13 mouse cellular contexts compared by ENCODE assay signal in the genomic region with DNA sequence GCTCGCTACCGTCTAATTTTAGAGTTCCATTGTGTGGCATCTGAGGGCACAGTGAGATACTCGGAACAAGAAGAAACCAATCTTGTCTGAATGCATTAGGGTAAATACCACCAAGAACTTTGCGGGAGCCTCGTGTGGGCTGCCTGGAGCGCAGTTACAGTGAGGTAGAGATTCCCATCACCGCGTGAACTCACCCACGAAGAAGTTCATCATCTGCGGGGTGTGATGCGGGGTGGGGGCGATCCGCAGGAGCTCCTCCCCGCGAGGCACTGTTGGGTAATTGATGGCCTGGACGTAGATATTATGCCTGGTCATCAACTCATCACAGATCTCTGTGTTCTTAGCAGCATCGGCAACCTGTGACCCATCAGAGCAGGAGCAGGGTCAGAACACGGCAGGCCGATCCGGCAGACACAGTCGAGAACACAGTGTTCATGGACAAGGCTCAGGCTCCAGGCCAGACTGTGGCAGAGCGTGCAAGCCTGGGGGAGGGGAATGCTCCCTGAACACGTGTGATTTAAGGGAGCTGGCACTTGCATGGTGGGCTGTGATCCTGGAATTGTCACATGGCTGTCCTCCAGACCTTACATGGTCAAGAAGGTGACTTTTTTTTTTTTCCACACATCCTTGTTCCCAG. TPM values are rescaled to one million over a fixed set of nuclear protein-coding genes. Genes with fewer than 3 reads are reported as not detected.
DNase-seq lines count a peak whose midpoint lies in the region; ATAC-seq lines count a peak whose summit lies in the region.
"Had no signal": no experiment of that assay in that cellular context is flagged by ENCODE, and none has a peak within 500 bp of the region (broad histone marks: within the 10 kb centered on the region; RNA-seq: fewer than 3 reads in every experiment).

No protein-coding gene starts in this region.

- no peaks in the 10 kb centered on the region for H3K27me3 ChIP-seq in heart, embryonic 11.5 days (ENCODE audit: control insufficient read depth, insufficient read depth, low read length)
- H3K27me3 ChIP-seq in limb, embryonic 10.5 days (ENCODE audit: low read depth, poor library complexity, severe bottlenecking), result no peaks in the 10 kb centered on the region
- H3K27me3 ChIP-seq: hindbrain, embryonic 15.5 days had no signal

- H3K9ac ChIP-seq in heart, embryonic 11.5 days (ENCODE audit: low read depth, low read length), result no peak overlapping the region
- H3K9ac ChIP-seq: hindbrain, embryonic 15.5 days had no signal

- no peak for ATAC-seq in heart, embryonic 11.5 days (replicated peaks; ENCODE audit: insufficient number of reproducible peaks, low FRiP score, low TSS enrichment)

- intact Hi-C loops in heart, postnatal 25 days (cut with DNase I), result no loop called here

- peak; percentile 98 for DNase-seq in heart, adult 11 months
- DNase-seq in lung, postnatal 36 days, result peak; percentile 71
- no peak for DNase-seq in lung, postnatal 14 days
- DNase-seq in heart, postnatal 25 days (ENCODE audit: low spot score), result peak; percentile 33
- peak; percentile 82 for DNase-seq in testis, postnatal 14 days (ENCODE audit: low spot score)
- no peak for DNase-seq in limb, embryonic 10.5 days (ENCODE audit: low spot score)
- DNase-seq: cerebellum, postnatal 10 days; gastrocnemius, postnatal 14 days had no signal

- H3K4me3 ChIP-seq in heart, embryonic 11.5 days (ENCODE audit: low read depth, low read length), result no peak overlapping the region
- no peak overlapping the region for H3K4me3 ChIP-seq in limb, embryonic 10.5 days
- H3K4me3 ChIP-seq: hindbrain, embryonic 15.5 days had no signal

- H3K4me1 ChIP-seq in heart, embryonic 11.5 days (ENCODE audit: control insufficient read depth, insufficient read depth, low read length), result peaks cover 11% of the 10 kb centered on the region
- no peaks in the 10 kb centered on the region for H3K4me1 ChIP-seq in limb, embryonic 10.5 days
- H3K4me1 ChIP-seq: hindbrain, embryonic 15.5 days had no signal

- H3K9me3 ChIP-seq in heart, embryonic 11.5 days (replicated peaks; ENCODE audit: control insufficient read depth, low read length), result no peaks in the 10 kb centered on the region
- H3K9me3 ChIP-seq in limb, embryonic 10.5 days (replicated peaks), result no peaks in the 10 kb centered on the region
- H3K9me3 ChIP-seq: hindbrain, embryonic 15.5 days had no signal

- 85% methylated on average over 23 of the region's 23 CpGs for WGBS in heart, embryonic 11.5 days (ENCODE audit: insufficient replicate concordance)
- WGBS in limb, embryonic 10.5 days, result 93% methylated on average over 23 of the region's 23 CpGs

- H3K36me3 ChIP-seq in heart, embryonic 11.5 days (ENCODE audit: control insufficient read depth, insufficient read depth, low read length), result peaks cover 48% of the 10 kb centered on the region
- peaks cover 84% of the 10 kb centered on the region for H3K36me3 ChIP-seq in limb, embryonic 10.5 days

- H3K27ac ChIP-seq in heart, embryonic 11.5 days (ENCODE audit: low read depth, low read length), result no peak overlapping the region
- H3K27ac ChIP-seq in limb, embryonic 10.5 days, result no peak overlapping the region
- H3K27ac ChIP-seq: hindbrain, embryonic 15.5 days had no signal

- no peak overlapping the region for H3K4me2 ChIP-seq in heart, embryonic 11.5 days
- H3K4me2 ChIP-seq: hindbrain, embryonic 15.5 days; midbrain, embryonic 11.5 days had no signal

RNA-seq across cellular contexts. Expression of gene Tlr9, which starts 12.9 kb away (rescaled TPM):
- polyA plus RNA-seq in heart, embryonic 11.5 days (2014; fragmentation: Nextera tagmentation; extraction: Ambion mirVana), result not detected in 2 replicates
- total RNA-seq in heart, postnatal 25 days (2021), result under 1 TPM; 0.52 to 0.64 TPM
- not detected in 2 replicates for polyA plus RNA-seq in limb, embryonic 10.5 days (2016; fragmentation: Nextera tagmentation; extraction: Ambion mirVana)
- polyA plus RNA-seq: embryonic facial prominence, embryonic 11.5 days; forebrain, embryonic 11.5 days; midbrain, embryonic 11.5 days had no signal

RNA-seq across cellular contexts. Expression of gene Alas1, which starts 13.1 kb away (rescaled TPM):
- polyA plus RNA-seq in heart, embryonic 11.5 days (2014; fragmentation: Nextera tagmentation; extraction: Ambion mirVana), result 121 and 128 TPM in 2 replicates
- total RNA-seq in heart, postnatal 25 days (2021), result 100 to 1,000 TPM; 571 to 593 TPM
- 62.8 and 77.9 TPM in 2 replicates for polyA plus RNA-seq in limb, embryonic 10.5 days (2016; fragmentation: Nextera tagmentation; extraction: Ambion mirVana)

RNA-seq across cellular contexts. Expression of gene Twf2, which starts 32.4 kb away (rescaled TPM):
- polyA plus RNA-seq in heart, embryonic 11.5 days (2014; fragmentation: Nextera tagmentation; extraction: Ambion mirVana), result 55.6 and 62.2 TPM in 2 replicates
- 100 to 1,000 TPM; 160 to 189 TPM for total RNA-seq in heart, postnatal 25 days (2021)
- polyA plus RNA-seq in limb, embryonic 10.5 days (2016; fragmentation: Nextera tagmentation; extraction: Ambion mirVana), result 75.1 and 76.6 TPM in 2 replicates

RNA-seq across cellular contexts. Expression of gene Ppm1m, which starts 35.8 kb away (rescaled TPM):
- 20.6 and 23.5 TPM in 2 replicates for polyA plus RNA-seq in heart, embryonic 11.5 days (2014; fragmentation: Nextera tagmentation; extraction: Ambion mirVana)
- 10 to 100 TPM; 10.0 to 12.2 TPM for total RNA-seq in heart, postnatal 25 days (2021)
- 53.1 and 57.5 TPM in 2 replicates for polyA plus RNA-seq in limb, embryonic 10.5 days (2016; fragmentation: Nextera tagmentation; extraction: Ambion mirVana)

RNA-seq across cellular contexts. Expression of gene Poc1a, which starts 45.5 kb away (rescaled TPM):
- 28.4 and 31.1 TPM in 2 replicates for polyA plus RNA-seq in heart, embryonic 11.5 days (2014; fragmentation: Nextera tagmentation; extraction: Ambion mirVana)
- 1 to 10 TPM; 3.3 to 3.4 TPM for total RNA-seq in heart, postnatal 25 days (2021)
- 42.9 and 43.9 TPM in 2 replicates for polyA plus RNA-seq in limb, embryonic 10.5 days (2016; fragmentation: Nextera tagmentation; extraction: Ambion mirVana)

Comparison
In these comparisons a context has a peak if more than half of its experiments do, and no peak if none do; other contexts are left out.
1. DNase-seq: peak in heart, adult 11 months (single experiment), lung, postnatal 36 days (single experiment), heart, postnatal 25 days (single experiment) and testis, postnatal 14 days (single experiment); none in lung, postnatal 14 days (single experiment) and limb, embryonic 10.5 days (single experiment).